Mouse (Mus musculus): ENCODE measurements around the gene Urah. TPM values are rescaled to one million over a fixed set of nuclear protein-coding genes. Genes with fewer than 3 reads are reported as not detected.

Urah gene
- total and polyA plus RNA-seq, 3 experiments: not detected

GRCm38 (mm10) chr7:140848591-140848990, 13.8 kb downstream of the Urah start:
- Histone ChIP-seq H3K27ac (ENCODE audit: insufficient read depth, low read depth) (no peak overlapping the region), H3K4me2 (ENCODE audit: insufficient read depth, low read depth, poor library complexity, severe bottlenecking) (no peak overlapping the region), H3K27me3 (replicated peaks) (peaks cover 35% of the 10 kb centered on the region), H3K9me3 (replicated peaks; ENCODE audit: low read length) (no peaks in the 10 kb centered on the region), H3K4me3 (replicated peaks in 1 of 3; ENCODE audit: low read depth in 2 of 3, low read length in 2 of 3, poor library complexity in 1 of 3) (no peak overlapping the region), H3K4me1 (ENCODE audit: control insufficient read depth in 1 of 2, insufficient read depth in 2 of 2) (peaks cover 0 to 5% of the 10 kb centered on the region in 2 experiments; a peak in 2 of 4 replicates), H3K36me3 (replicated peaks in 1 of 2; ENCODE audit: control insufficient read depth in 1 of 2, insufficient read depth in 1 of 2, low read length in 1 of 2) (peaks cover 23 to 31% of the 10 kb centered on the region in 2 experiments), H3K79me2 (replicated peaks; ENCODE audit: control insufficient read depth, extremely low read depth, insufficient read depth, poor library complexity, severe bottlenecking) (no peaks in the 10 kb centered on the region), H3K9ac (ENCODE audit: insufficient read depth, low read depth) (no peak overlapping the region)
- TF ChIP-seq IRF4 (IDR thresholded peaks at IDR 0.05; ENCODE audit: low read depth, low read length): no peak
- TF ChIP-seq USF2 (conservative IDR thresholded peaks at IDR 0.05; ENCODE audit: low read depth, low read length): no peak
- no peak for TF ChIP-seq KAT2A (IDR thresholded peaks at IDR 0.05; ENCODE audit: insufficient replicate concordance, low read length)
- no peak for TF ChIP-seq MXI1 (IDR thresholded peaks at IDR 0.05; ENCODE audit: low read depth, low read length)
- TF ChIP-seq ETS1 (conservative IDR thresholded peaks at IDR 0.05; ENCODE audit: low read depth, low read length): no peak
- no peak for TF ChIP-seq RCOR1 (conservative IDR thresholded peaks at IDR 0.05; ENCODE audit: low read depth, low read length)
- TF ChIP-seq GABPA (IDR thresholded peaks at IDR 0.05; ENCODE audit: insufficient replicate concordance, low read depth, low read length): no peak
- no peak for TF ChIP-seq TCF12 (IDR thresholded peaks at IDR 0.05; ENCODE audit: low read depth, low read length)
- TF ChIP-seq TBP (conservative IDR thresholded peaks at IDR 0.05; ENCODE audit: low read depth, low read length): no peak
- no peak for TF ChIP-seq E2F4 (IDR thresholded peaks at IDR 0.05; ENCODE audit: insufficient replicate concordance, low read depth, low read length)
- no peak for TF ChIP-seq MAFK (IDR thresholded peaks at IDR 0.05; ENCODE audit: insufficient replicate concordance, low read length)
- TF ChIP-seq BHLHE40 (IDR thresholded peaks at IDR 0.05; ENCODE audit: low read depth, low read length): no peak
- TF ChIP-seq CTCF (conservative IDR thresholded peaks at IDR 0.05 in 1 of 2, IDR thresholded peaks at IDR 0.05 in 1 of 2; ENCODE audit: low read depth in 2 of 2, low read length in 2 of 2): no peak
- no peak for TF ChIP-seq MEF2A (IDR thresholded peaks at IDR 0.05; ENCODE audit: borderline replicate concordance, low read depth, low read length)
- no peak for TF ChIP-seq ZC3H11A (IDR thresholded peaks at IDR 0.05; ENCODE audit: low read depth, low read length)
- TF ChIP-seq RAD21 (IDR thresholded peaks at IDR 0.05; ENCODE audit: low read depth, low read length): no peak
- TF ChIP-seq SIN3A (IDR thresholded peaks at IDR 0.05; ENCODE audit: low read length): no peak
- in situ Hi-C loops (cut with MboI; ENCODE audit: low pct_ligation_motif_present, low pct_unique_long_range_greater_than_20kb, low sequenced_read_pairs): loop anchor here (5.0 to 25.0 kb wide), 3 partner anchors 204 to 761 kb away; partner anchors contain the start of genes Caly, Prap1 and Rnh1
- DNase-seq (ENCODE audit: extremely low read depth): no peak
- dilution Hi-C loops (cut with MboI; ENCODE audit: extremely low pct_ligation_motif_present, extremely low pct_unique_long_range_greater_than_20kb, low sequenced_read_pairs): no loop called here

DNA sequence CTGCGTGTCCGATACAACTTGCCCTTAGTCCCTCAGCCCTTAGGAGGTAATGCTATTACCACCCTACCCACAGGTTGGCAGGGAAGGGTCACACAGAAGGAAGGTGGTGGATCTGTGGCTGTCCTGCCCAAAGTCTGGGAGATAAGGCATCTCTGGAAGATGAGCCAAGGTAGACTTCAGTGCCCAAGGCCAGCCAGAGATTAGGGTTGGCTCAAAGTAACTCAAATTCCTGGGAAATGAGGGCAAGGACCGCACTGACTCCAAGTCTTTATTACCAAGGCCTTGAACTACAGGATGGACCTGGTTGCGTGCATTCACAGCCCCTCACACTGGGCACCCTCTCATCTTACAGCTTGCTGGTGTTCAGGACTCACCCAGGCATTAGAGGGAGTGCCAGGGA, 17.1 kb downstream of the Urah start:
- Histone ChIP-seq H3K4me3 (replicated peaks in 1 of 3; ENCODE audit: low read depth in 2 of 3, low read length in 2 of 3, poor library complexity in 1 of 3) (no peak overlapping the region), H3K27ac (ENCODE audit: insufficient read depth, low read depth) (no peak overlapping the region), H3K4me1 (ENCODE audit: control insufficient read depth in 1 of 2, insufficient read depth in 2 of 2) (peaks cover 5 to 11% of the 10 kb centered on the region in 2 experiments), H3K4me2 (ENCODE audit: insufficient read depth, low read depth, poor library complexity, severe bottlenecking) (no peak overlapping the region), H3K79me2 (replicated peaks; ENCODE audit: control insufficient read depth, extremely low read depth, insufficient read depth, poor library complexity, severe bottlenecking) (peaks cover 13% of the 10 kb centered on the region), H3K27me3 (replicated peaks) (peaks cover 13% of the 10 kb centered on the region), H3K36me3 (replicated peaks in 1 of 2; ENCODE audit: control insufficient read depth in 1 of 2, insufficient read depth in 1 of 2, low read length in 1 of 2) (peaks cover 34 to 46% of the 10 kb centered on the region in 2 experiments), H3K9ac (ENCODE audit: insufficient read depth, low read depth) (no peak overlapping the region), H3K9me3 (replicated peaks; ENCODE audit: low read length) (no peaks in the 10 kb centered on the region)
- DNase-seq (ENCODE audit: extremely low read depth): no peak
- in situ Hi-C loops (cut with MboI; ENCODE audit: low pct_ligation_motif_present, low pct_unique_long_range_greater_than_20kb, low sequenced_read_pairs) (no loop called here), dilution Hi-C loops (cut with MboI; ENCODE audit: extremely low pct_ligation_motif_present, extremely low pct_unique_long_range_greater_than_20kb, low sequenced_read_pairs) (no loop called here)
- TF ChIP-seq PAX5 (IDR thresholded peaks at IDR 0.05; ENCODE audit: low read length) (no peak), NRF1 (IDR thresholded peaks at IDR 0.05; ENCODE audit: low read depth, low read length) (no peak), E2F4 (IDR thresholded peaks at IDR 0.05; ENCODE audit: insufficient replicate concordance, low read depth, low read length) (no peak), POLR2A (IDR thresholded peaks at IDR 0.05; ENCODE audit: low read depth, low read length) (no peak), ETS1 (conservative IDR thresholded peaks at IDR 0.05; ENCODE audit: low read depth, low read length) (no peak), JUN (IDR thresholded peaks at IDR 0.05; ENCODE audit: insufficient read depth, low read depth, low read length) (no peak), CHD2 (IDR thresholded peaks at IDR 0.05; ENCODE audit: low read length) (no peak), GABPA (IDR thresholded peaks at IDR 0.05; ENCODE audit: insufficient replicate concordance, low read depth, low read length) (no peak), CTCF (conservative IDR thresholded peaks at IDR 0.05 in 1 of 2, IDR thresholded peaks at IDR 0.05 in 1 of 2; ENCODE audit: low read depth in 2 of 2, low read length in 2 of 2) (no peak), ZMIZ1 (IDR thresholded peaks at IDR 0.05; ENCODE audit: low read depth, low read length) (no peak), EP300 (IDR thresholded peaks at IDR 0.05; ENCODE audit: low read length) (no peak)
